Mouse (Mus musculus): Measurements from ENCODE around the gene Sppl2a. TPM values are rescaled to one million over a fixed set of nuclear protein-coding genes. Genes with fewer than 3 reads are reported as not detected.

The Sppl2a gene
- 33.6 and 63.9 TPM in 2 replicates for polyA plus RNA-seq (2015; fragmentation: Nextera tagmentation; extraction: Ambion mirVana)

GRCm38 (mm10) chr2:126932897-126933641, at the start of gene Sppl2a:
TSS of gene Sppl2a (minus strand) at chr2:126933235.

GRCm38 (mm10) chr2:126875871-126876796, 56.9 kb downstream of the Sppl2a start, which contains the start of gene Trpm7:
TSS of gene Trpm7 (minus strand) at chr2:126876230.

Small RNAs within 50 kb of the gene (microRNA-seq; reads per million reads assigned to microRNA genes)
- gene Mir3473g (ENCODE audit: borderline replicate concordance, insufficient number of aligned reads), result not detected

Other genes starting within 250 kb of the Sppl2a start
- gene Usp8, start 225.9 kb downstream of the Sppl2a start, polyA plus RNA-seq (2015; fragmentation: Nextera tagmentation; extraction: Ambion mirVana), result 24.5 and 37.2 TPM in 2 replicates
- 2.0 and 5.1 TPM in 2 replicates for gene Usp50, start 149.8 kb downstream of the Sppl2a start, polyA plus RNA-seq (2015; fragmentation: Nextera tagmentation; extraction: Ambion mirVana)
- 21.1 and 31.1 TPM in 2 replicates for gene Trpm7, start 57.0 kb downstream of the Sppl2a start, polyA plus RNA-seq (2015; fragmentation: Nextera tagmentation; extraction: Ambion mirVana)
- gene Ap4e1, start 75.5 kb upstream of the Sppl2a start, polyA plus RNA-seq (2015; fragmentation: Nextera tagmentation; extraction: Ambion mirVana), result 5.4 and 6.6 TPM in 2 replicates
- gene Blvra, start 137.4 kb upstream of the Sppl2a start, polyA plus RNA-seq (2015; fragmentation: Nextera tagmentation; extraction: Ambion mirVana), result 52.9 and 55.5 TPM in 2 replicates
- gene Ncaph, start 200.7 kb upstream of the Sppl2a start, polyA plus RNA-seq (2015; fragmentation: Nextera tagmentation; extraction: Ambion mirVana), result 15.4 and 18.2 TPM in 2 replicates
- 10.5 and 11.5 TPM in 2 replicates for gene Itpripl1, start 210.2 kb upstream of the Sppl2a start, polyA plus RNA-seq (2015; fragmentation: Nextera tagmentation; extraction: Ambion mirVana)

Measured in adrenal gland, postnatal 0 days (tissue).